Mouse (Mus musculus) 416B (cell line): Measurements from ENCODE around the gene Srp54a.
"Not testable (repeated sequence)": the region's sequence is repeated elsewhere in the genome, so short reads cannot be mapped to it uniquely, and the experiment has no call there.

Experiments
- DNase-seq: peaks from one replicate; pipeline ENCODE4 v3.0.0; 2011; ENCODE audit warnings: low read depth

Srp54a gene

DNA sequence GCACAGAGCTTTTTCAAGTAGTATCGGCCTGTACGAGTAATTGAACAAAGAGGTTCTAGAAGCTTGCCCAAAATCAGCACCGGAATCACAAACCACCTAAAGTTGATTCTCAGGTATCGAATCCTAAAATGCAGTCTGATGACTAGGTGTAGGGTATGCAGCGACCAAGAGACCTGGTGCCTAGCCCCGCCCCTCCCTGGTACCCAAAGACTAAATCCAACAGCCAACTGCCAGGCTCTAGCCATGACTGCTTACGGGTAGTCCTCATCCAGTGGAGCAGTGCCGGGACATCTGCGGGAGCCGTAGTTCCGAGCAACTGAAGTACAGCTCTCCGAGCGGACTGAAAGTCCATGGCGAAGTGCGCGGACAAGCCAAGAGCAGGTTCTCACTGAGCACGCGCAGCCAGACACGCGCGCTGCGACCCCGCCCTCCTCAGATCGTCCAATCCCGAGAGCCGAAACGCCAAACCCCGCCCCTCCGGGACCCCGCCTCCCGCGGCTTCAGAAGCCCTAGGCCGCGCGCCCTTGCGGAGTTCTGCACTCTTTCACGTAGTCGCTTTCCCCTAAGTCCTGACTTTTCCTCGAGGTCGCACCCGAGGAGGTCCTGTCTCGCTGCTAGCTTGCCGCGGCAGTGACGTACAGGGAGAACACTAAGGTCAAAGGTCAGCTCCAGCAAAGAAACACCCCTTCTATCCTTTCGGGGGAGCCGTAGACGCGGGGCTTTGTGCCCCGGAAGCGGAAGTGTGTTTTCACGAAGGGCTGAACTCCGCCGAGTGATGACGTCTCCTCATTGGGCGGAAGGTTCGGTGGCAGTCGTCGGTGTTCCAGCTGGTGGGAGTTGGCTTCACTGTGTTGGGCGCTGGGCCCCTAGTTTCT, at the start of gene Srp54a, which contains the start of gene 2700097O09Rik:
Gene Srp54a, plus strand, starts transcription at position 537 of the 875 bp plus-strand sequence.
Gene 2700097O09Rik, minus strand, starts transcription at position 385 of the 875 bp plus-strand sequence.
- DNase-seq, result peak; percentile 95

- peak; percentile 24 for DNase-seq
These were observed 39.1 kb upstream of the Srp54a start for GRCm38 (mm10) chr12:55041011-55041410.

- peak; percentile 94 for DNase-seq
These were observed 30.2 kb upstream of the Srp54a start for GRCm38 (mm10) chr12:55049731-55050353.

- peak; percentile 80 for DNase-seq
These were observed 28.6 kb upstream of the Srp54a start for GRCm38 (mm10) chr12:55051210-55052173.

- DNase-seq, result no peak
These were observed 26.8 kb upstream of the Srp54a start for GRCm38 (mm10) chr12:55053267-55053666.

GRCm38 (mm10) chr12:55054551-55055241, 25.4 kb upstream of the Srp54a start:
- DNase-seq, result no peak

DNA sequence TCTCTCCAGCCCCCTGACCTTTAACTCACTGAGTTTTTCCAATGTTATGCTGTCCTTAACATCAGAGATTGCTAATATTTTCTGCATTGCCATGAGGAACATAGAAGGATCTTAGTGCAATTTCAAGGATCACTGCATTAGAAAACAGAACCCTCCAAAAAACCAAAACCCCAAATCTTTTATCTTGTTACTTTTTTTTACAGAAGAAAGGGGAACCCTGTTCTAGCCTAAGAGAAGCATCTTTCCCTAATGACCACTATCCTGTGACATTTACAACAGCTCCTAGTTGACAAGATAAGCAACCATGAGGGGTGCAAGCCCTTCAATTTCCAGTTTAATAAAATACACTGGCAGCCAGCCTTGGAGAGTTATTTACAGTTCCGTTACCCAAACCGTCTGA, 23.4 kb upstream of the Srp54a start:
- no peak for DNase-seq

GRCm38 (mm10) chr12:55058865-55059615, 21.0 kb upstream of the Srp54a start:
- no peak for DNase-seq

- no peak for DNase-seq
These were observed 20.2 kb upstream of the Srp54a start for GRCm38 (mm10) chr12:55059812-55060211.

- no peak for DNase-seq
These were observed 19.7 kb upstream of the Srp54a start for GRCm38 (mm10) chr12:55060212-55060898.

- no peak for DNase-seq
These were observed 19.1 kb upstream of the Srp54a start for GRCm38 (mm10) chr12:55061006-55061405.

GRCm38 (mm10) chr12:55062141-55062540, 17.9 kb upstream of the Srp54a start:
- no peak for DNase-seq

DNA sequence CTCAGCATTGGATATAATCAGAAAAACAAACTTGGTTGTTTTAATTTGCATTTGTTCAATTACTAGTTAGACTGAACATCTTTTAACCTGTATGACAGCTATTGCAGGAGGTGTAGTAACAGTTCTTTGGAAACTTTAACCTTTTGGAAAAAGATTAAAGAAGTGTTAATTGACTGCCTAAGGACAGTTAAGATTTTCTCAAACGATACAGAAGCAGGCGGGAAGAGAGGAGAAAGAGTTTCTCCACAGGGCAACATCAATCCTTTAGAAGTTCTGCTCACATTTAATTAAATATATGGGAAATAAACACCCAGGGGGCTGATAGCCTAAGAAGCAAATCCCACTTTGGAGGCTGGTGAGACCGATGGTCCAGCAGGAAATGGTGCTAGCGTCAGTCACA, 7.6 kb upstream of the Srp54a start:
- DNase-seq, result no peak

DNA sequence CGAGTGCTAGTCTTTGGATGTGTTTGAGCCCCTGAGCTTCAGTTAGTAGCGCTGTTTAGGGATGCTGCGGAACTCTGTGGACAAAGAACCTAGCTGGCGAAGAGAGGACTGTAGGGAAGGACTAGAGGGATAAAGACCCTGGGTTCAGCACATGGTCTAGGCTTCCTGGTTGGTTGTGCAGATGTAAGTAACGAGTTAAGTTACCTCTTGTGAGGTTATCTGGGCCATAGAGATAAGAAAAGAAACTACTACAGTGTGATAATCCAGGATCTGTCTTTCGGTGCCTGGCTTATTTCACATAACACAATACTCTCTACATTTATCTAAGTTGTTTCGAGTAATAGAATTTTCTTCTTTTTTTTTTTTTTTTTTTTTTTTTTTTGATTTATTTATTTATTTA, 6.4 kb upstream of the Srp54a start:
- no peak for DNase-seq

DNA sequence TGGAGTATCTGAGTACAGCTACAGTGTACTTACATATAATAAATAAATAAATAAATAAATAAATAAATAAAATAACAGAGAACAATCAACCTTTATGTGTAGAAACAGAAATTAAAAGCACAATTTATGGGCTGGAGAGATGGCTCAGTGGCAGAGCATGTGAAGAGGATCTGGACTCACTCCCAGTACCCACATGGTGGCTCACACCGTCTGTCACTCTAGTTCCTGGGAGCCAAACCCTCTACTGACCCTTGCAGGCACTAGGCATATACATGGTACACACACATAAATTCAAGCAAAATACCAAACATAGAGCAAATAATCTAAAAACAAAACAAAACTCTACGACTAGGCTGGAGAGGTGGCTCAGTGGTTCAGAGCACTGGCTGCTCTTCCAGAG, 4.8 kb upstream of the Srp54a start:
- DNase-seq, result no peak

GRCm38 (mm10) chr12:55078706-55079105, 1.4 kb upstream of the Srp54a start:
- peak; percentile 53 for DNase-seq

DNA sequence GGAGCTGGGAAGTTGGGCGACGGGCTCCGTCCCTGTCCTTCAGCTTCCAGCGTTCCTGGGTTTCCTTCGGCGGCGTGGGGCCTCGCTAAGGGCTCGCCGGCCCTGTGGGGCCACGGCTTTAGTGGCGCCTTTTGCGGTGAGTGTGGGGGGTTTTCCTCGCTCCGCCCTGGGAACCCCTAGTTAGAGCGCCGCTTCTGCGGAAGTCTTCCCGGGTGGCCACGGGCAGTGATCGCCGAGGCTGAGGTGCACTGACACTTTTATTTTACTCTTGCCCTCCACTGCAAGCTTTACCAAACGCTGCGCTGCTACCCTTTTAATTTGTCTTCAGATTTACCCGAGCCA, 510 bp downstream of the Srp54a start:
- peak; percentile 29 for DNase-seq

GRCm38 (mm10) chr12:55092127-55092526, 12.1 kb downstream of the Srp54a start:
- DNase-seq, result not testable (repeated sequence)

- DNase-seq, result not testable (repeated sequence)
These were observed 32.6 kb downstream of the Srp54a start for GRCm38 (mm10) chr12:55112616-55113015.

GRCm38 (mm10) chr12:55124242-55124641, 44.2 kb downstream of the Srp54a start, which contains the start of gene Fam177a:
TSS of gene Fam177a (plus strand) at chr12:55124469.
- not testable (repeated sequence) for DNase-seq
